Mouse (Mus musculus): ENCODE measurements at regions not wholly inside any gene's neighbourhood (a gene's known extent, or its start where the extent isn't known, plus 50 kb on each side); places are given as distances from the start of the nearest gene placed in this dataset.

GRCm38 (mm10) chr1:137355941-137356512, 395.8 kb upstream of the Nr5a2 start:
- no peak for DNase-seq (ENCODE audit: extremely low read depth)
- Histone ChIP-seq H3K4me2 (ENCODE audit: insufficient read depth, low read depth, poor library complexity, severe bottlenecking) (no peak overlapping the region), H3K4me1 (ENCODE audit: control insufficient read depth in 1 of 2, insufficient read depth in 2 of 2) (no peaks in the 10 kb centered on the region), H3K36me3 (replicated peaks in 1 of 2; ENCODE audit: control insufficient read depth in 1 of 2, insufficient read depth in 1 of 2, low read length in 1 of 2) (no peaks in the 10 kb centered on the region), H3K27ac (ENCODE audit: insufficient read depth, low read depth) (no peak overlapping the region), H3K27me3 (replicated peaks) (no peaks in the 10 kb centered on the region), H3K9ac (ENCODE audit: insufficient read depth, low read depth) (no peak overlapping the region), H3K9me3 (replicated peaks; ENCODE audit: low read length) (no peaks in the 10 kb centered on the region), H3K4me3 (replicated peaks in 1 of 3; ENCODE audit: low read depth in 2 of 3, low read length in 2 of 3, poor library complexity in 1 of 3) (no peak overlapping the region), H3K79me2 (replicated peaks; ENCODE audit: control insufficient read depth, extremely low read depth, insufficient read depth, poor library complexity, severe bottlenecking) (no peaks in the 10 kb centered on the region)
- TF ChIP-seq NRF1 (IDR thresholded peaks at IDR 0.05; ENCODE audit: low read depth, low read length) = no peak
- no peak for TF ChIP-seq NELFE (IDR thresholded peaks at IDR 0.05; ENCODE audit: low read depth, low read length)
- no peak for TF ChIP-seq GABPA (IDR thresholded peaks at IDR 0.05; ENCODE audit: insufficient replicate concordance, low read depth, low read length)
- no peak for TF ChIP-seq UBTF (IDR thresholded peaks at IDR 0.05; ENCODE audit: low read depth, low read length)
- no peak for TF ChIP-seq RAD21 (IDR thresholded peaks at IDR 0.05; ENCODE audit: low read depth, low read length)
- no peak for TF ChIP-seq SIN3A (IDR thresholded peaks at IDR 0.05; ENCODE audit: low read length)
- TF ChIP-seq JUND (conservative IDR thresholded peaks at IDR 0.05; ENCODE audit: low read depth, low read length) = no peak
- TF ChIP-seq ZC3H11A (IDR thresholded peaks at IDR 0.05; ENCODE audit: low read depth, low read length) = no peak
- TF ChIP-seq ZMIZ1 (IDR thresholded peaks at IDR 0.05; ENCODE audit: low read depth, low read length) = no peak
- TF ChIP-seq POLR2A (IDR thresholded peaks at IDR 0.05; ENCODE audit: low read depth, low read length) = no peak
- no peak for TF ChIP-seq IRF4 (IDR thresholded peaks at IDR 0.05; ENCODE audit: low read depth, low read length)
- no peak for TF ChIP-seq CHD1 (IDR thresholded peaks at IDR 0.05; ENCODE audit: low read depth, low read length)
- dilution Hi-C loops (cut with MboI; ENCODE audit: extremely low pct_ligation_motif_present, extremely low pct_unique_long_range_greater_than_20kb, low sequenced_read_pairs) = no loop called here
- in situ Hi-C loops (cut with MboI; ENCODE audit: low pct_ligation_motif_present, low pct_unique_long_range_greater_than_20kb, low sequenced_read_pairs) = no loop called here

GRCm38 (mm10) chr1:137352390-137353027, 392.3 kb upstream of the Nr5a2 start:
- Histone ChIP-seq H3K4me2 (ENCODE audit: insufficient read depth, low read depth, poor library complexity, severe bottlenecking) (no peak overlapping the region), H3K79me2 (replicated peaks; ENCODE audit: control insufficient read depth, extremely low read depth, insufficient read depth, poor library complexity, severe bottlenecking) (no peaks in the 10 kb centered on the region)
- dilution Hi-C loops (cut with MboI; ENCODE audit: extremely low pct_ligation_motif_present, extremely low pct_unique_long_range_greater_than_20kb, low sequenced_read_pairs) = no loop called here

GRCm38 (mm10) chr1:137334137-137334536, 373.9 kb upstream of the Nr5a2 start:
- TF ChIP-seq NRF1 (IDR thresholded peaks at IDR 0.05; ENCODE audit: low read depth, low read length) = no peak
- no peak for TF ChIP-seq USF2 (conservative IDR thresholded peaks at IDR 0.05; ENCODE audit: low read depth, low read length)
- TF ChIP-seq RAD21 (IDR thresholded peaks at IDR 0.05; ENCODE audit: low read depth, low read length) = peak; percentile 4
- TF ChIP-seq JUN (IDR thresholded peaks at IDR 0.05; ENCODE audit: insufficient read depth, low read depth, low read length) = no peak
- no peak for TF ChIP-seq MAZ (IDR thresholded peaks at IDR 0.05; ENCODE audit: low read depth, low read length)
- no peak for TF ChIP-seq MAX (IDR thresholded peaks at IDR 0.05; ENCODE audit: low read length)
- TF ChIP-seq CTCF (conservative IDR thresholded peaks at IDR 0.05 in 1 of 2, IDR thresholded peaks at IDR 0.05 in 1 of 2; ENCODE audit: low read depth in 2 of 2, low read length in 2 of 2) = peak in 1 of 2 experiments; percentile 50; a peak in 3 of 4 replicates
- TF ChIP-seq RCOR1 (conservative IDR thresholded peaks at IDR 0.05; ENCODE audit: low read depth, low read length) = no peak
- TF ChIP-seq SMC3 (IDR thresholded peaks at IDR 0.05; ENCODE audit: low read depth, low read length) = peak; percentile 23; the same call in 1 of the 2 replicates
- no peak for TF ChIP-seq IRF4 (IDR thresholded peaks at IDR 0.05; ENCODE audit: low read depth, low read length)
- no peak for TF ChIP-seq ELF1 (IDR thresholded peaks at IDR 0.05; ENCODE audit: low read depth, low read length)
- TF ChIP-seq E2F4 (IDR thresholded peaks at IDR 0.05; ENCODE audit: insufficient replicate concordance, low read depth, low read length) = no peak
- no peak for TF ChIP-seq POLR2A (IDR thresholded peaks at IDR 0.05; ENCODE audit: low read depth, low read length)
- no peak for TF ChIP-seq PAX5 (IDR thresholded peaks at IDR 0.05; ENCODE audit: low read length)
- no peak for TF ChIP-seq ZNF384 (IDR thresholded peaks at IDR 0.05; ENCODE audit: low read depth, low read length)
- TF ChIP-seq UBTF (IDR thresholded peaks at IDR 0.05; ENCODE audit: low read depth, low read length) = no peak
- TF ChIP-seq JUND (conservative IDR thresholded peaks at IDR 0.05; ENCODE audit: low read depth, low read length) = no peak
- no peaks in the 10 kb centered on the region for H3K9me3 ChIP-seq (replicated peaks; ENCODE audit: low read length)
- no peak overlapping the region for H3K4me2 ChIP-seq (ENCODE audit: insufficient read depth, low read depth, poor library complexity, severe bottlenecking)
- H3K27me3 ChIP-seq (replicated peaks) = no peaks in the 10 kb centered on the region
- in situ Hi-C loops (cut with MboI; ENCODE audit: low pct_ligation_motif_present, low pct_unique_long_range_greater_than_20kb, low sequenced_read_pairs) = loop anchor here (10.0 kb wide), 1 partner anchor 711 kb away; no protein-coding TSS in a partner anchor
- H3K79me2 ChIP-seq (replicated peaks; ENCODE audit: control insufficient read depth, extremely low read depth, insufficient read depth, poor library complexity, severe bottlenecking) = no peaks in the 10 kb centered on the region
- no peak for DNase-seq (ENCODE audit: extremely low read depth)
- dilution Hi-C loops (cut with MboI; ENCODE audit: extremely low pct_ligation_motif_present, extremely low pct_unique_long_range_greater_than_20kb, low sequenced_read_pairs) = no loop called here
- H3K4me1 ChIP-seq (ENCODE audit: control insufficient read depth in 1 of 2, insufficient read depth in 2 of 2) = no peaks in the 10 kb centered on the region
- no peaks in the 10 kb centered on the region for H3K36me3 ChIP-seq (replicated peaks in 1 of 2; ENCODE audit: control insufficient read depth in 1 of 2, insufficient read depth in 1 of 2, low read length in 1 of 2)
- H3K27ac ChIP-seq (ENCODE audit: insufficient read depth, low read depth) = no peak overlapping the region
- H3K4me3 ChIP-seq (replicated peaks in 1 of 3; ENCODE audit: low read depth in 2 of 3, low read length in 2 of 3, poor library complexity in 1 of 3) = no peak overlapping the region
- H3K9ac ChIP-seq (ENCODE audit: insufficient read depth, low read depth) = no peak overlapping the region

More at GRCm38 (mm10) chr1:137352390-137353027, 392.3 kb upstream of the Nr5a2 start:
- no peak overlapping the region for H3K27ac ChIP-seq (ENCODE audit: insufficient read depth, low read depth)
- no peak for DNase-seq (ENCODE audit: extremely low read depth)
- H3K4me3 ChIP-seq (replicated peaks in 1 of 3; ENCODE audit: low read depth in 2 of 3, low read length in 2 of 3, poor library complexity in 1 of 3) = no peak overlapping the region
- H3K9me3 ChIP-seq (replicated peaks; ENCODE audit: low read length) = no peaks in the 10 kb centered on the region
- no peaks in the 10 kb centered on the region for H3K4me1 ChIP-seq (ENCODE audit: control insufficient read depth in 1 of 2, insufficient read depth in 2 of 2)
- no peak overlapping the region for H3K9ac ChIP-seq (ENCODE audit: insufficient read depth, low read depth)
- H3K27me3 ChIP-seq (replicated peaks) = no peaks in the 10 kb centered on the region
- no peaks in the 10 kb centered on the region for H3K36me3 ChIP-seq (replicated peaks in 1 of 2; ENCODE audit: control insufficient read depth in 1 of 2, insufficient read depth in 1 of 2, low read length in 1 of 2)
- in situ Hi-C loops (cut with MboI; ENCODE audit: low pct_ligation_motif_present, low pct_unique_long_range_greater_than_20kb, low sequenced_read_pairs) = no loop called here
- TF ChIP-seq POLR2A (IDR thresholded peaks at IDR 0.05; ENCODE audit: low read depth, low read length) = no peak
- TF ChIP-seq KAT2A (IDR thresholded peaks at IDR 0.05; ENCODE audit: insufficient replicate concordance, low read length) = no peak
